Mouse (Mus musculus) adrenal gland, postnatal 0 days (tissue): ENCODE results near the gene Olfr844. TPM values are rescaled to one million over a fixed set of nuclear protein-coding genes. Genes with fewer than 3 reads are reported as not detected.

Experiments used
- polyA plus RNA-seq: library from polyadenylated mRNA; unstranded; fragments of >200 nt; fragmentation: Nextera tagmentation; extraction: Ambion mirVana; gene quantifications from 2 replicates; pipeline ENCODE4 v1.2.1, GENCODE M21; 2015

Olfr844 gene
- polyA plus RNA-seq = not detected in 2 replicates

DNA sequence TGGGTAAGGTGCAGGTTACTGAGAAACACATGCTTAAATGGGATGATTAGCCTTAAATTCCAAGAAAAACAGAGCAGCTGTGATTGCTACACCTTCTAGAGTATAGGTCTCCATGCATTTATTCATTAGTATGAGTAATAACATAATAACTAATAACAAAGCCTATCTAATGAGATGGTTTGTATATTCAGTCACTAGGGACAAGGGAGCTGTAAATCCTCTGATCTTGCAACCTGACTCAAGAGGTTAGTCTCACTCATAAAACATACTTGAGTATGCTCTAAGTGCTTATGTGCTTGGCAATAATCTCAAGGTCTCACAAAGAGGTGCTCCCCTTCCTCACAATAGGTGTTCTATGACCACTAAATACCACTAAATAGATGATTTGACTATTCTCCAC is at the start of gene Olfr844:
Gene Olfr844 (plus strand): TSS at position 301 of the 400 bp plus-strand sequence.

DNA sequence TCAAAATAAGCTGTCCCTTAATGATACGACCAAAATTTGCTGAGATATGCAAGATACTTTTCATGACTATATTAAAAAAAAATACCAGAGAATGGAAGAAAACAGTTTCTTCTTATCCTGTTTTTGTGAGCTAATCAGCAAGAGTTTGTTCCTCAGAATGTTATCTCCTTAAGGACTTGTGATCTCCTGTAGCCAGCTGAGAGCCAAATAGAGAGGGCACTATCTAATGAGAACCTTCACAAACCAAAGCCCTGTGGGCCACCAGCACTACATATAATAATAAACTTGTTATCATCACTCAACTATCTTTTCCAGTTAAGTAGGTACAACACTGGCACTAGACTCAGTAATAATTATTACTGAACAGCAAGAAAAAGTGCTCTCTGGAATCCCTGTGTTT is 20.0 kb downstream of the Olfr844 start, which contains the start of gene Olfr845:
Gene Olfr845 (plus strand): TSS at position 301 of the 400 bp plus-strand sequence.

DNA sequence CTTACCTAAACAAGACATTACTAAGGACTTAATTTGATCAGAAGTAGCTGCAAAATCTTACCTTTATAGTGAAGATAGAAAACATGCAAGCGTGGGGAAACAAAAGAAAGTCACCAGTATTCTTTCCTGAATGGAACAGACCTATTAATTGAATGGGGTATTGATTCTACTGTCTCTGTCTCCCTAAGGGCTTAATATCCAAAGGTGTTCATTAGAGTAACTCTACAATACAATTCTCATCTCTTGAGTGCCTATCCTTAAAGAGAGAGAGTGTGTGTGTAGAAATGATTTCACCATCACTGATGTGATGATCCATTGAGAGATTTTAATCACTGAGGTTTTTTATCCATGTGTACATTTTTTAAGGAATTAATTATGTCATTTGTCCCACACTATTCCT is 47.8 kb downstream of the Olfr844 start, which contains the start of gene Olfr846:
Gene Olfr846 (minus strand): TSS at position 101 of the 400 bp plus-strand sequence.

Other genes with a start within 250 kb of the Olfr844 start
- gene Olfr836, start 196.0 kb upstream of the Olfr844 start, polyA plus RNA-seq = not detected in 2 replicates
- gene Olfr837, start 180.0 kb upstream of the Olfr844 start, polyA plus RNA-seq = not detected in 2 replicates
- gene Olfr839-ps1, start 139.0 kb upstream of the Olfr844 start, polyA plus RNA-seq = not detected in 2 replicates
- gene Olfr843, start 64.4 kb upstream of the Olfr844 start, polyA plus RNA-seq = not detected in 2 replicates
- not detected in 2 replicates for gene Olfr845, start 20.1 kb downstream of the Olfr844 start, polyA plus RNA-seq
- not detected in 2 replicates for gene Olfr846, start 47.7 kb downstream of the Olfr844 start, polyA plus RNA-seq
- not detected in 2 replicates for gene Olfr847, start 62.3 kb downstream of the Olfr844 start, polyA plus RNA-seq
- gene Olfr849, start 123.9 kb downstream of the Olfr844 start, polyA plus RNA-seq = not detected in 2 replicates
- not detected in 2 replicates for gene Olfr850, start 161.9 kb downstream of the Olfr844 start, polyA plus RNA-seq
- not detected in 2 replicates for gene Olfr851, start 176.9 kb downstream of the Olfr844 start, polyA plus RNA-seq
- not detected in 2 replicates for gene Olfr853, start 224.7 kb downstream of the Olfr844 start, polyA plus RNA-seq